Mouse (Mus musculus) limb, embryonic 12.5 days (tissue): Measurements from ENCODE around the gene Neurl2. TPM values are rescaled to one million over a fixed set of nuclear protein-coding genes. Genes with fewer than 3 reads are reported as not detected.

Experiments
- ATAC-seq: fragments of 200-750 bp; cut with Nextera tagmentation; 2 replicates; pipeline ENCODE4 v1.8.0; 2017; ENCODE audit warnings: low read depth, moderate TSS enrichment; ENCODE audit not compliant: insufficient number of reproducible peaks, insufficient read depth, low FRiP score, low TSS enrichment
- H3K27ac ChIP-seq: fragments of 300-500 bp; sonication (generic); 2 replicates; pipeline ENCODE4 v1.5.1; 2016; ENCODE audit warnings: mild to moderate bottlenecking, moderate library complexity
- H3K27me3 ChIP-seq: fragments of 300-500 bp; sonication (generic); 2 replicates; pipeline ENCODE4 v1.6.1; 2016; ENCODE audit warnings: mild to moderate bottlenecking, moderate library complexity
- H3K36me3 ChIP-seq: fragments of 300-500 bp; sonication (generic); 2 replicates; pipeline ENCODE4 v1.6.1; 2016; ENCODE audit warnings: mild to moderate bottlenecking, moderate library complexity
- H3K4me1 ChIP-seq: fragments of 300-500 bp; sonication (generic); replicated peaks from 2 replicates; pipeline ENCODE4 v1.6.1; 2016
- H3K4me2 ChIP-seq: fragments of 300-500 bp; sonication (generic); 2 replicates; pipeline ENCODE4 v1.6.1; 2016; ENCODE audit warnings: mild to moderate bottlenecking, moderate library complexity
- H3K4me3 ChIP-seq: fragments of 300-500 bp; sonication (generic); replicated peaks from 2 replicates; pipeline ENCODE4 v1.5.1; 2016; ENCODE audit warnings: mild to moderate bottlenecking
- H3K9ac ChIP-seq: fragments of 300-500 bp; sonication (generic); replicated peaks from 2 replicates; pipeline ENCODE4 v1.6.1; 2016; ENCODE audit warnings: mild to moderate bottlenecking, moderate library complexity
- H3K9me3 ChIP-seq: fragments of 300-500 bp; sonication (generic); 2 replicates; pipeline ENCODE4 v1.6.1; 2016; ENCODE audit warnings: mild to moderate bottlenecking, moderate library complexity
- WGBS: fragments of 180-500 bp; shearing (Covaris S2); methylation state at CpG from one replicate; pipeline ENCODE4 v1.1.7; 2016; 5-methylcytosine and 5-hydroxymethylcytosine counted together
- polyA plus RNA-seq: library from polyadenylated mRNA; unstranded; fragments of >200 nt; fragmentation: Nextera tagmentation; extraction: Ambion mirVana; gene quantifications from 2 replicates; pipeline ENCODE4 v1.2.1, GENCODE M21; 2016

The Neurl2 gene
- polyA plus RNA-seq, 1 experiment from 2014 or later, result 6.3 TPM

GRCm38 (mm10) chr2:164829090-164829489 lies 4.2 kb downstream of the Neurl2 start:
- H3K27ac ChIP-seq, result no peak overlapping the region

GRCm38 (mm10) chr2:164828437-164828836 lies 4.8 kb downstream of the Neurl2 start, which contains the start of gene Spata25:
Spata25 (minus strand) TSS chr2:164828537.
- peaks cover 45% of the 10 kb centered on the region for H3K36me3 ChIP-seq
- H3K27ac ChIP-seq, result no peak within 1 kb of the TSS
- no peaks in the 10 kb centered on the region for H3K9me3 ChIP-seq
- no peak within 1 kb of the TSS for H3K9ac ChIP-seq
- H3K27me3 ChIP-seq, result no peaks in the 10 kb centered on the region
- H3K4me3 ChIP-seq, result no peak within 1 kb of the TSS
- H3K4me1 ChIP-seq, result peaks cover 14% of the 10 kb centered on the region; the same call in 1 of the 2 replicates
- no peak within 1 kb of the TSS for H3K4me2 ChIP-seq
- 91% methylated on average over 6 of the region's 6 CpGs for WGBS
- ATAC-seq, result no peak

More at GRCm38 (mm10) chr2:164829090-164829489, 4.2 kb downstream of the Neurl2 start:
- 95% methylated on average over 1 of the region's 1 CpGs for WGBS
- Histone ChIP-seq H3K4me2 (no peak overlapping the region), H3K4me1 (peaks cover 10% of the 10 kb centered on the region), H3K4me3 (no peak overlapping the region), H3K36me3 (peaks cover 45% of the 10 kb centered on the region), H3K9me3 (no peaks in the 10 kb centered on the region), H3K27me3 (no peaks in the 10 kb centered on the region), H3K9ac (no peak overlapping the region)
- no peak for ATAC-seq

GRCm38 (mm10) chr2:164827146-164827850 lies 6.0 kb downstream of the Neurl2 start:
- no peak overlapping the region for H3K4me3 ChIP-seq
- no peaks in the 10 kb centered on the region for H3K27me3 ChIP-seq
- H3K4me1 ChIP-seq, result peaks cover 13% of the 10 kb centered on the region; the same call in 1 of the 2 replicates
- no peak overlapping the region for H3K9ac ChIP-seq
- peaks cover 45% of the 10 kb centered on the region for H3K36me3 ChIP-seq
- no peaks in the 10 kb centered on the region for H3K9me3 ChIP-seq
- H3K4me2 ChIP-seq, result no peak overlapping the region
- no peak for ATAC-seq
- WGBS, result 87% methylated on average over 16 of the region's 16 CpGs
- no peak overlapping the region for H3K27ac ChIP-seq

- Histone ChIP-seq H3K4me2 (no peak overlapping the region), H3K9ac (no peak overlapping the region), H3K4me1 (peaks cover 17% of the 10 kb centered on the region; the same call in 1 of the 2 replicates), H3K4me3 (no peak overlapping the region), H3K36me3 (peaks cover 54% of the 10 kb centered on the region), H3K27me3 (no peaks in the 10 kb centered on the region), H3K9me3 (no peaks in the 10 kb centered on the region), H3K27ac (no peak overlapping the region)
- WGBS, result 96% methylated on average over 17 of the region's 17 CpGs
- ATAC-seq, result no peak
Measured at GRCm38 (mm10) chr2:164825521-164825920, 7.7 kb downstream of the Neurl2 start.

- Histone ChIP-seq H3K4me2 (no peak overlapping the region; the same call in 1 of the 2 replicates), H3K9ac (no peak overlapping the region), H3K4me3 (no peak overlapping the region), H3K9me3 (no peaks in the 10 kb centered on the region), H3K27me3 (no peaks in the 10 kb centered on the region), H3K27ac (no peak overlapping the region), H3K36me3 (peaks cover 60% of the 10 kb centered on the region), H3K4me1 (peaks cover 17% of the 10 kb centered on the region; the same call in 1 of the 2 replicates)
- 94% methylated on average over 4 of the region's 4 CpGs for WGBS
- no peak for ATAC-seq
Measured at GRCm38 (mm10) chr2:164823969-164824368, 9.3 kb downstream of the Neurl2 start.

GRCm38 (mm10) chr2:164823181-164823585 lies 10.1 kb downstream of the Neurl2 start:
- Histone ChIP-seq H3K27me3 (no peaks in the 10 kb centered on the region), H3K9ac (peak overlapping the region; percentile 69), H3K27ac (peak overlapping the region; percentile 73; the same call in 1 of the 2 replicates), H3K9me3 (no peaks in the 10 kb centered on the region), H3K4me3 (peak overlapping the region; percentile 72), H3K4me2 (peak overlapping the region; percentile 62), H3K36me3 (peaks cover 54% of the 10 kb centered on the region), H3K4me1 (peaks cover 17% of the 10 kb centered on the region; the same call in 1 of the 2 replicates)
- ATAC-seq, result peak; percentile 50
- 2% methylated on average over 10 of the region's 10 CpGs for WGBS

GRCm38 (mm10) chr2:164822636-164823165 lies 10.6 kb downstream of the Neurl2 start, which contains the start of gene Zswim1:
Zswim1 (plus strand) TSS chr2:164822686.
- Histone ChIP-seq H3K9me3 (no peaks in the 10 kb centered on the region), H3K4me2 (peak within 1 kb of the TSS; percentile 62), H3K9ac (peak within 1 kb of the TSS; percentile 69), H3K4me3 (peak within 1 kb of the TSS; percentile 72), H3K27me3 (no peaks in the 10 kb centered on the region), H3K4me1 (peaks cover 17% of the 10 kb centered on the region; the same call in 1 of the 2 replicates), H3K27ac (peak within 1 kb of the TSS; percentile 73; the same call in 1 of the 2 replicates), H3K36me3 (peaks cover 49% of the 10 kb centered on the region)
- peak; percentile 99 for ATAC-seq
- WGBS, result 2% methylated on average over 32 of the region's 32 CpGs

- H3K36me3 ChIP-seq, result peaks cover 33% of the 10 kb centered on the region
- no peak for ATAC-seq
- 82% methylated on average over 6 of the region's 6 CpGs for WGBS
- no peak overlapping the region for H3K4me2 ChIP-seq
- no peak overlapping the region for H3K9ac ChIP-seq
- no peak overlapping the region for H3K4me3 ChIP-seq
- H3K27ac ChIP-seq, result no peak overlapping the region
- H3K4me1 ChIP-seq, result peaks cover 17% of the 10 kb centered on the region; the same call in 1 of the 2 replicates
- no peaks in the 10 kb centered on the region for H3K27me3 ChIP-seq
- no peaks in the 10 kb centered on the region for H3K9me3 ChIP-seq
Measured at GRCm38 (mm10) chr2:164821060-164821459, 12.2 kb downstream of the Neurl2 start.

- no peak overlapping the region for H3K4me2 ChIP-seq
- H3K36me3 ChIP-seq, result peaks cover 17% of the 10 kb centered on the region
- H3K9me3 ChIP-seq, result no peaks in the 10 kb centered on the region
- H3K4me3 ChIP-seq, result no peak overlapping the region
- H3K27ac ChIP-seq, result no peak overlapping the region
- no peaks in the 10 kb centered on the region for H3K27me3 ChIP-seq
- 73% methylated on average over 5 of the region's 5 CpGs for WGBS
- H3K4me1 ChIP-seq, result peaks cover 8% of the 10 kb centered on the region; the same call in 1 of the 2 replicates
- ATAC-seq, result no peak
- H3K9ac ChIP-seq, result no peak overlapping the region
Measured at GRCm38 (mm10) chr2:164817703-164818102, 15.6 kb downstream of the Neurl2 start.

GRCm38 (mm10) chr2:164817206-164817605 lies 16.1 kb downstream of the Neurl2 start:
- Histone ChIP-seq H3K36me3 (peaks cover 17% of the 10 kb centered on the region), H3K27ac (no peak overlapping the region), H3K4me1 (peaks cover 3% of the 10 kb centered on the region; the same call in 1 of the 2 replicates), H3K9ac (no peak overlapping the region), H3K27me3 (no peaks in the 10 kb centered on the region), H3K4me3 (no peak overlapping the region), H3K9me3 (no peaks in the 10 kb centered on the region), H3K4me2 (no peak overlapping the region)
- WGBS, result 89% methylated on average over 6 of the region's 6 CpGs
- ATAC-seq, result no peak

GRCm38 (mm10) chr2:164815821-164816220 lies 17.4 kb downstream of the Neurl2 start:
- Histone ChIP-seq H3K27ac (no peak overlapping the region), H3K4me1 (no peaks in the 10 kb centered on the region), H3K9ac (no peak overlapping the region), H3K9me3 (no peaks in the 10 kb centered on the region), H3K36me3 (peaks cover 11% of the 10 kb centered on the region), H3K27me3 (no peaks in the 10 kb centered on the region), H3K4me2 (no peak overlapping the region), H3K4me3 (no peak overlapping the region)
- ATAC-seq, result no peak
- 94% methylated on average over 8 of the region's 8 CpGs for WGBS
